Mouse (Mus musculus): ENCODE results near the gene Clcf1.

DNA sequence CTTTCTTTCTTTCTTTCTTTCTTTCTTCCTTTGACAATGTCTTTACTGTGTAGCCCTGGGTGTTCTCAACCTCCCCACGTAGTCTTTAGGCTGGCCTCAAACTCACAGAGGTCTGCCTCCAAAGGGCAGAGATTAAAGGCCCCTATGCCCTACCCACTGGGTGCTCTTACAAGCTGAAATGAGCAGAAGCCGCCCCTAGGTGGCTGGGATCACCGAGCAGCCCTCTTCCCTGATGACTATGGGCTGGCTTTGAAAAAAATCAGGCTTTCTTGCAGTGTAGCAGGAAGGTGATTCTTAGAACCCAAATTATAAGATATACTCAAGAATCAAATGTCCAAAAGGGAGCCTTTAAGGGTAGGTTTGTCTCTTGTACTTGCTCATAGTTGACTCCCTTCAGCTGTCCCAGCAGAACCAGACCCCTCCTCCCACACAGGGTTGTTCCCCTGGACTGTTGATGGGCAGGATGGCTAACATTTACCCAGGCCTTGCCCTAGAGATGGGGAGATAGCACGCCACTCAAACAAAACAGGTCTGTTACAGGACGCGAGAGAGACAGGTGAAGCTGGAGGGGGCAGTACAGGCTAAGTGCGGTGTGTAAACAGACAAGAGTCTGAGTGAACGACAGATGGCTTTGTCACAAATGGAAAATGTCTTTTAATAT, 47.1 kb downstream of the Clcf1 start:
- TF ChIP-seq CTCF (IDR thresholded peaks at IDR 0.05; ENCODE audit: low read depth, low read length) (no peak), POLR2A (IDR thresholded peaks at IDR 0.05; ENCODE audit: extremely low read depth, insufficient read depth, low read length) (no peak)
